Mouse (Mus musculus) olfactory bulb, adult 2 months (tissue): ENCODE data around the gene Morc1.

Experiments used
- CTCF ChIP-seq: fragments of 200-500 bp; IDR thresholded peaks from 2 replicates; pipeline ENCODE4 v1.5.1; 2012; ENCODE audit warnings: low read depth, mild to moderate bottlenecking, low read length, moderate library complexity; ENCODE audit not compliant: insufficient read depth
- POLR2A ChIP-seq: fragments of 200-500 bp; IDR thresholded peaks from 2 replicates; pipeline ENCODE4 v1.6.1; 2012; ENCODE audit warnings: mild to moderate bottlenecking, low read depth, low read length, moderate library complexity; ENCODE audit not compliant: insufficient read depth

DNA sequence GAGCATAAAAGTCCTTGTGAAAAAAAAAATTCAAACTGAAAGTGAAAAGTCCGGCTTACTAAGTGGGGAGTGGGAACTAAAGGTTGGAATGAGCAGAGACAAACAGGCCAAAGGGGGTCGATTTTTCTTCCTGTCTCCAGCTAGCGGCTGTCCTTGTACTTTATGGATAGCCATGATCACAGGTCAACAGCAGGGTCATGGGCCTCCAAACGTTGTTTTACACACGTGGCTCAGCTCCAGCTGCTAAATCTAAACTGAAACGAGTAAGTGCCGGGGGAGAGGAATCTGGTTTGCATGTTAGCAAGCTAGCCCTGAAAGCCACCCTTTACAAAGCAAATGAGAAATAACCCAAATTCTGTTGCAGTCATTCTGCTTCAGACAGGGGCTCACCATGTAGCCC, 21.5 kb upstream of the Morc1 start:
- TF ChIP-seq CTCF (no peak), POLR2A (no peak)
